Mouse (Mus musculus): ENCODE measurements at regions not wholly inside any gene's neighbourhood (a gene's known extent, or its start where the extent isn't known, plus 50 kb on each side); places are given as distances from the start of the nearest gene placed in this dataset.

DNA sequence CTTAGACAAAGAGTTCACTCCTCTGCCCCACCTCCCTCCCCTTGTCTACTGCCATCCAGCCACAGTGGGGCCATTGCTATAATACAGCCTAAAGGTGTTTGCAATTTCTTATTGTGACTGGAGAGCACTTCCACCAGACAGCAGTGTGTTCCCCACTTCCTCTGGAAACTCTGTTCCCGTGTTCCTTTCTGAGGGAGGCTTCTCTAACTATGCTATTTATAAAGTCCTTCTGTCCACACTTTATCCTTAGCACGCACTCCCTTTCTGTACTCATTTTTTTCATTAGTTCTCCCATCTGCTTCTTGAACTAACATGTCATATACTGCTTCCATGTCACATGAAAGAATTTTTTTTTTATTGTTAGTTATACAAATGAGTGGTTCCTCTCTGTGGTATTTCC is 52.0 kb upstream of the 4930432M17Rik start:
- H3K9ac ChIP-seq (ENCODE audit: low read length): no peak overlapping the region
- H3K27me3 ChIP-seq (ENCODE audit: control insufficient read depth, insufficient read depth, low read length): no peaks in the 10 kb centered on the region
- no peak for ATAC-seq (ENCODE audit: insufficient number of reproducible peaks, insufficient read depth, low FRiP score, low read depth)
- H3K4me1 ChIP-seq (ENCODE audit: control insufficient read depth in 2 of 2, insufficient read depth in 2 of 2, low read length in 2 of 2): peaks cover 4 to 16% of the 10 kb centered on the region in 2 experiments
- no peak overlapping the region for H3K4me3 ChIP-seq (ENCODE audit: control insufficient read depth in 1 of 2, insufficient read depth in 1 of 2, low read depth in 1 of 2, low read length in 2 of 2)
- no peaks in the 10 kb centered on the region for H3K36me3 ChIP-seq (ENCODE audit: control insufficient read depth, insufficient read depth, low read length)
- no peak overlapping the region for H3K4me2 ChIP-seq (ENCODE audit: low read length)
- H3K9me3 ChIP-seq (ENCODE audit: control insufficient read depth, low read length): no peaks in the 10 kb centered on the region
- H3K27ac ChIP-seq (replicated peaks in 1 of 2; ENCODE audit: control insufficient read depth in 1 of 2, insufficient read depth in 1 of 2, low read depth in 2 of 2, low read length in 2 of 2): no peak overlapping the region
- 8% methylated on average over 2 of the region's 2 CpGs for WGBS

GRCm38 (mm10) chr3:121618161-121618560 is 52.4 kb upstream of the 4930432M17Rik start:
- no peak for ATAC-seq (ENCODE audit: insufficient number of reproducible peaks, insufficient read depth, low FRiP score, low read depth)
- Histone ChIP-seq H3K4me2 (ENCODE audit: low read length) (no peak overlapping the region), H3K4me3 (ENCODE audit: control insufficient read depth in 1 of 2, insufficient read depth in 1 of 2, low read depth in 1 of 2, low read length in 2 of 2) (no peak overlapping the region), H3K4me1 (ENCODE audit: control insufficient read depth in 2 of 2, insufficient read depth in 2 of 2, low read length in 2 of 2) (peaks cover 4 to 16% of the 10 kb centered on the region in 2 experiments), H3K9ac (ENCODE audit: low read length) (no peak overlapping the region), H3K27ac (replicated peaks in 1 of 2; ENCODE audit: control insufficient read depth in 1 of 2, insufficient read depth in 1 of 2, low read depth in 2 of 2, low read length in 2 of 2) (no peak overlapping the region), H3K9me3 (ENCODE audit: control insufficient read depth, low read length) (no peaks in the 10 kb centered on the region), H3K27me3 (ENCODE audit: control insufficient read depth, insufficient read depth, low read length) (no peaks in the 10 kb centered on the region), H3K36me3 (ENCODE audit: control insufficient read depth, insufficient read depth, low read length) (no peaks in the 10 kb centered on the region)
- WGBS: 50% methylated on average over 2 of the region's 2 CpGs

GRCm38 (mm10) chr3:121617351-121617750 is 53.2 kb upstream of the 4930432M17Rik start:
- H3K27me3 ChIP-seq (ENCODE audit: control insufficient read depth, insufficient read depth, low read length): no peaks in the 10 kb centered on the region
- no peaks in the 10 kb centered on the region for H3K9me3 ChIP-seq (ENCODE audit: control insufficient read depth, low read length)
- no peak overlapping the region for H3K9ac ChIP-seq (ENCODE audit: low read length)
- no peak for ATAC-seq (ENCODE audit: insufficient number of reproducible peaks, insufficient read depth, low FRiP score, low read depth)
- WGBS: 16% methylated on average over 7 of the region's 7 CpGs
- peaks cover 4 to 16% of the 10 kb centered on the region in 2 experiments for H3K4me1 ChIP-seq (ENCODE audit: control insufficient read depth in 2 of 2, insufficient read depth in 2 of 2, low read length in 2 of 2)
- H3K36me3 ChIP-seq (ENCODE audit: control insufficient read depth, insufficient read depth, low read length): no peaks in the 10 kb centered on the region
- no peak overlapping the region for H3K27ac ChIP-seq (replicated peaks in 1 of 2; ENCODE audit: control insufficient read depth in 1 of 2, insufficient read depth in 1 of 2, low read depth in 2 of 2, low read length in 2 of 2)
- no peak overlapping the region for H3K4me2 ChIP-seq (ENCODE audit: low read length)
- no peak overlapping the region for H3K4me3 ChIP-seq (ENCODE audit: control insufficient read depth in 1 of 2, insufficient read depth in 1 of 2, low read depth in 1 of 2, low read length in 2 of 2)

GRCm38 (mm10) chr3:121616075-121616474 is 54.5 kb upstream of the 4930432M17Rik start:
- H3K27me3 ChIP-seq (ENCODE audit: control insufficient read depth, insufficient read depth, low read length): no peaks in the 10 kb centered on the region
- peaks cover 4 to 16% of the 10 kb centered on the region in 2 experiments for H3K4me1 ChIP-seq (ENCODE audit: control insufficient read depth in 2 of 2, insufficient read depth in 2 of 2, low read length in 2 of 2)
- H3K36me3 ChIP-seq (ENCODE audit: control insufficient read depth, insufficient read depth, low read length): no peaks in the 10 kb centered on the region
- 85% methylated on average over 5 of the region's 5 CpGs for WGBS
- no peak overlapping the region for H3K4me3 ChIP-seq (ENCODE audit: control insufficient read depth in 1 of 2, insufficient read depth in 1 of 2, low read depth in 1 of 2, low read length in 2 of 2)
- no peak overlapping the region for H3K9ac ChIP-seq (ENCODE audit: low read length)
- no peaks in the 10 kb centered on the region for H3K9me3 ChIP-seq (ENCODE audit: control insufficient read depth, low read length)
- H3K27ac ChIP-seq (replicated peaks in 1 of 2; ENCODE audit: control insufficient read depth in 1 of 2, insufficient read depth in 1 of 2, low read depth in 2 of 2, low read length in 2 of 2): no peak overlapping the region
- H3K4me2 ChIP-seq (ENCODE audit: low read length): no peak overlapping the region
- ATAC-seq (ENCODE audit: insufficient number of reproducible peaks, insufficient read depth, low FRiP score, low read depth): no peak

GRCm38 (mm10) chr3:121614741-121615140 is 55.8 kb upstream of the 4930432M17Rik start:
- H3K4me3 ChIP-seq (ENCODE audit: control insufficient read depth in 1 of 2, insufficient read depth in 1 of 2, low read depth in 1 of 2, low read length in 2 of 2): no peak overlapping the region
- no peaks in the 10 kb centered on the region for H3K27me3 ChIP-seq (ENCODE audit: control insufficient read depth, insufficient read depth, low read length)
- no peak overlapping the region for H3K4me2 ChIP-seq (ENCODE audit: low read length)
- no peaks in the 10 kb centered on the region for H3K36me3 ChIP-seq (ENCODE audit: control insufficient read depth, insufficient read depth, low read length)
- ATAC-seq (ENCODE audit: insufficient number of reproducible peaks, insufficient read depth, low FRiP score, low read depth): no peak
- WGBS: 70% methylated on average over 7 of the region's 7 CpGs
- peaks cover 6 to 16% of the 10 kb centered on the region in 2 experiments for H3K4me1 ChIP-seq (ENCODE audit: control insufficient read depth in 2 of 2, insufficient read depth in 2 of 2, low read length in 2 of 2)
- no peak overlapping the region for H3K9ac ChIP-seq (ENCODE audit: low read length)
- no peaks in the 10 kb centered on the region for H3K9me3 ChIP-seq (ENCODE audit: control insufficient read depth, low read length)
- no peak overlapping the region for H3K27ac ChIP-seq (replicated peaks in 1 of 2; ENCODE audit: control insufficient read depth in 1 of 2, insufficient read depth in 1 of 2, low read depth in 2 of 2, low read length in 2 of 2)

- Histone ChIP-seq H3K4me2 (ENCODE audit: low read length) (no peak overlapping the region), H3K9me3 (ENCODE audit: control insufficient read depth, low read length) (no peaks in the 10 kb centered on the region), H3K9ac (ENCODE audit: low read length) (no peak overlapping the region), H3K27ac (replicated peaks in 1 of 2; ENCODE audit: control insufficient read depth in 1 of 2, insufficient read depth in 1 of 2, low read depth in 2 of 2, low read length in 2 of 2) (no peak overlapping the region), H3K27me3 (ENCODE audit: control insufficient read depth, insufficient read depth, low read length) (no peaks in the 10 kb centered on the region), H3K4me3 (ENCODE audit: control insufficient read depth in 1 of 2, insufficient read depth in 1 of 2, low read depth in 1 of 2, low read length in 2 of 2) (no peak overlapping the region), H3K36me3 (ENCODE audit: control insufficient read depth, insufficient read depth, low read length) (no peaks in the 10 kb centered on the region), H3K4me1 (ENCODE audit: control insufficient read depth in 2 of 2, insufficient read depth in 2 of 2, low read length in 2 of 2) (peaks cover 3 to 11% of the 10 kb centered on the region in 2 experiments)
- ATAC-seq (ENCODE audit: insufficient number of reproducible peaks, insufficient read depth, low FRiP score, low read depth): no peak
- 69% methylated on average over 3 of the region's 3 CpGs for WGBS
Measured at GRCm38 (mm10) chr3:121613224-121613623, 57.3 kb upstream of the 4930432M17Rik start.

- Histone ChIP-seq H3K4me2 (ENCODE audit: low read length) (no peak overlapping the region), H3K9me3 (ENCODE audit: control insufficient read depth, low read length) (no peaks in the 10 kb centered on the region), H3K36me3 (ENCODE audit: control insufficient read depth, insufficient read depth, low read length) (no peaks in the 10 kb centered on the region), H3K4me1 (ENCODE audit: control insufficient read depth in 2 of 2, insufficient read depth in 2 of 2, low read length in 2 of 2) (peaks cover 0 to 2% of the 10 kb centered on the region in 2 experiments; a peak in 2 of 4 replicates), H3K4me3 (ENCODE audit: control insufficient read depth in 1 of 2, insufficient read depth in 1 of 2, low read depth in 1 of 2, low read length in 2 of 2) (no peak overlapping the region), H3K27me3 (ENCODE audit: control insufficient read depth, insufficient read depth, low read length) (no peaks in the 10 kb centered on the region), H3K27ac (replicated peaks in 1 of 2; ENCODE audit: control insufficient read depth in 1 of 2, insufficient read depth in 1 of 2, low read depth in 2 of 2, low read length in 2 of 2) (no peak overlapping the region), H3K9ac (ENCODE audit: low read length) (no peak overlapping the region)
- ATAC-seq (ENCODE audit: insufficient number of reproducible peaks, insufficient read depth, low FRiP score, low read depth): no peak
- WGBS: 71% methylated on average over 7 of the region's 7 CpGs
Measured at GRCm38 (mm10) chr3:121609845-121610244, 60.7 kb upstream of the 4930432M17Rik start.

DNA sequence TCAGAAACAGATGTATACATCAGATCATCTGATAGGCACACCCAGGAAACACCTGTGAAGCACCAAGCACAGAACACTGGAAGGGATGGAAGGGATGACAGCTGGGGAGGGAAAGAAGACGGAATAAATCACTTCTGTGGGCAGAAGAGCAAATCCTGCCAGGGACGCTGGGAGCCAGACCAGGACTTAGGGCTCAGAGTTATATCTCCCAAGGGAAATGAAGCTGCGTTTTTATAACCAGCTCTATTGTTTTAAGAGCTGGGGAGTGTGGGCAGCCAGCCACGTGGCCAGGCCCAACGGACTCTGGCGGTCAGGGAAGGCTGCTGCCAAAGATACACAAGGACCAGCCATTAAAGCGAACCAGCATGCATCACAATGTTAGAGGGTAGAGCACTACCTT is 61.5 kb upstream of the 4930432M17Rik start:
- WGBS: 46% methylated on average over 7 of the region's 7 CpGs

More for the DNA sequence above, 61.5 kb upstream of the 4930432M17Rik start:
- H3K36me3 ChIP-seq (ENCODE audit: control insufficient read depth, insufficient read depth, low read length): no peaks in the 10 kb centered on the region
- no peak overlapping the region for H3K4me2 ChIP-seq (ENCODE audit: low read length)
- no peak overlapping the region for H3K27ac ChIP-seq (replicated peaks in 1 of 2; ENCODE audit: control insufficient read depth in 1 of 2, insufficient read depth in 1 of 2, low read depth in 2 of 2, low read length in 2 of 2)
- no peak for ATAC-seq (ENCODE audit: insufficient number of reproducible peaks, insufficient read depth, low FRiP score, low read depth)
- H3K27me3 ChIP-seq (ENCODE audit: control insufficient read depth, insufficient read depth, low read length): no peaks in the 10 kb centered on the region
- no peaks in the 10 kb centered on the region for H3K9me3 ChIP-seq (ENCODE audit: control insufficient read depth, low read length)
- H3K9ac ChIP-seq (ENCODE audit: low read length): no peak overlapping the region
- no peak overlapping the region for H3K4me3 ChIP-seq (ENCODE audit: control insufficient read depth in 1 of 2, insufficient read depth in 1 of 2, low read depth in 1 of 2, low read length in 2 of 2)
- H3K4me1 ChIP-seq (ENCODE audit: control insufficient read depth in 2 of 2, insufficient read depth in 2 of 2, low read length in 2 of 2): peaks cover 0 to 2% of the 10 kb centered on the region in 2 experiments; a peak in 2 of 4 replicates
